Mouse (Mus musculus): ENCODE measurements at regions not wholly inside any gene's neighbourhood (a gene's known extent, or its start where the extent isn't known, plus 50 kb on each side); places are given as distances from the start of the nearest gene placed in this dataset.

GRCm38 (mm10) chr5:73930205-73930604 lies 138.0 kb downstream of the Usp46 start:
- no peak for DNase-seq (ENCODE audit: low spot score)

GRCm38 (mm10) chr5:73937799-73938198 lies 130.4 kb downstream of the Usp46 start:
- DNase-seq (ENCODE audit: low spot score): peak; percentile 7

- DNase-seq (ENCODE audit: low spot score): no peak
Measured at GRCm38 (mm10) chr5:73938450-73938849, 129.8 kb downstream of the Usp46 start.

- no peak for DNase-seq (ENCODE audit: low spot score)
Measured at GRCm38 (mm10) chr5:73942950-73943349, 125.3 kb downstream of the Usp46 start.

- no peak for DNase-seq (ENCODE audit: low spot score)
Measured at GRCm38 (mm10) chr5:73945671-73946070, 122.6 kb downstream of the Usp46 start.

GRCm38 (mm10) chr5:73946164-73946563 lies 122.1 kb downstream of the Usp46 start:
- DNase-seq (ENCODE audit: low spot score): no peak

GRCm38 (mm10) chr5:73948031-73948899 lies 120.0 kb downstream of the Usp46 start:
- no peak for DNase-seq (ENCODE audit: low spot score)

Measured in urinary bladder, postnatal 14 days (tissue).